Mouse (Mus musculus) testis, adult 2 months (tissue): ENCODE measurements at regions not wholly inside any gene's neighbourhood (a gene's known extent, or its start where the extent isn't known, plus 50 kb on each side); places are given as distances from the start of the nearest gene placed in this dataset.

Experiments used
- CTCF ChIP-seq: fragments of 200-500 bp; IDR thresholded peaks from 2 replicates; pipeline ENCODE4 v1.5.1; 2012; ENCODE audit warnings: low read depth, mild to moderate bottlenecking, inconsistent platforms, low read length, moderate library complexity; ENCODE audit not compliant: control insufficient read depth, insufficient read depth, insufficient replicate concordance
- POLR2A ChIP-seq: fragments of 200-500 bp; IDR thresholded peaks from 2 replicates; pipeline ENCODE4 v1.6.1; 2012; ENCODE audit warnings: low read depth, mild to moderate bottlenecking, inconsistent platforms, low read length, moderate library complexity; ENCODE audit not compliant: control insufficient read depth

- no peak for TF ChIP-seq POLR2A
- no peak for TF ChIP-seq CTCF
Measured at GRCm38 (mm10) chr11:52610681-52611165, 153.7 kb upstream of the Fstl4 start.
